Mouse (Mus musculus) intestine, embryonic 16.5 days (tissue): Measurements from ENCODE around the gene Gtf2ird2. TPM values are rescaled to one million over a fixed set of nuclear protein-coding genes. Genes with fewer than 3 reads are reported as not detected.
A peak's percentile ranks its signal among the peaks of the same experiment; 100 is the strongest.

Experiments
- ATAC-seq: fragments of 200-750 bp; cut with Nextera tagmentation; 2 replicates; pipeline ENCODE4 v1.8.0; 2017; ENCODE audit warnings: moderate TSS enrichment, moderate library complexity
- H3K27ac ChIP-seq: fragments of 300-500 bp; sonication (generic); 2 replicates; pipeline ENCODE4 v1.5.1; 2014; ENCODE audit warnings: mild to moderate bottlenecking, low read length
- H3K27me3 ChIP-seq: fragments of 300-500 bp; sonication (generic); replicated peaks from 2 replicates; pipeline ENCODE4 v1.6.1; 2014; ENCODE audit warnings: low read length, control low read depth, mixed read lengths; ENCODE audit not compliant: control insufficient read depth, insufficient read depth
- H3K36me3 ChIP-seq: fragments of 300-500 bp; sonication (generic); 2 replicates; pipeline ENCODE4 v1.6.1; 2014; ENCODE audit warnings: low read length, control low read depth; ENCODE audit not compliant: control insufficient read depth, insufficient read depth
- H3K4me1 ChIP-seq: fragments of 300-500 bp; sonication (generic); 2 replicates; pipeline ENCODE4 v1.6.1; 2014; ENCODE audit warnings: low read length, control low read depth, mixed read lengths; ENCODE audit not compliant: control insufficient read depth, insufficient read depth
- H3K4me2 ChIP-seq: fragments of 300-500 bp; sonication (generic); 2 replicates; pipeline ENCODE4 v1.6.1; 2014; ENCODE audit warnings: low read depth, low read length, control low read depth
- H3K4me3 ChIP-seq: fragments of 300-500 bp; sonication (generic); 2 replicates; pipeline ENCODE4 v1.5.1; 2014; ENCODE audit warnings: mild to moderate bottlenecking, low read length
- H3K9ac ChIP-seq: fragments of 300-500 bp; sonication (generic); 2 replicates; pipeline ENCODE4 v1.6.1; 2014; ENCODE audit warnings: low read depth, low read length
- H3K9me3 ChIP-seq: fragments of 300-500 bp; sonication (generic); 2 replicates; pipeline ENCODE4 v1.6.1; 2016; ENCODE audit warnings: low read length, control low read depth; ENCODE audit not compliant: control insufficient read depth
- WGBS: fragments of 180-500 bp; shearing (Covaris S2); extraction: QIAGEN DNeasy Blood & Tissue Kit; methylation state at CpG from one replicate; pipeline ENCODE4 v1.1.7; 2014; 5-methylcytosine and 5-hydroxymethylcytosine counted together
- polyA plus RNA-seq: library from polyadenylated mRNA; unstranded; fragments of >200 nt; fragmentation: Nextera tagmentation; extraction: Ambion mirVana; gene quantifications from 2 replicates; pipeline ENCODE4 v1.2.1, GENCODE M21; 2015

The Gtf2ird2 gene
- polyA plus RNA-seq, 1 experiment from 2014 or later, result 7.0 TPM

DNA sequence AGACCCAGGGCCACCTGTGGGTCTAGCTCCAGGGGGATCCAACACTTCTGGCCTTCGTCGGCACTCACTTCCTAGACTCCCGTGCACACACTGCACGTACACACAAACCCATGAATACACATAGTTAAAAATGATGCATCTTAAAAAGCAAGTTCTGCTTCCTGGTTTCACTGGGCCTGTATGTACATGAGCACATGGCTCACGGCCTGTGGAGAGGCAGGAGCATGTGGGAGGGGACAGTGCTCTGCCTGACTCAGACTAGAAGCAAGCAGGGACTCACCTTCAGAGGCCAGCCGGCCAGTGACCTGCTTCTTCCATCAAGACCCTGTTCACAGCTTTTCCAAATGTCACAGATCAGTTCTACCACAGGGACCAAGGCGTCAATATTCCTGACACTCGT is 9.8 kb downstream of the Gtf2ird2 start:
- no peak overlapping the region for H3K9ac ChIP-seq
- no peaks in the 10 kb centered on the region for H3K36me3 ChIP-seq
- no peak overlapping the region for H3K4me3 ChIP-seq
- 84% methylated on average over 8 of the region's 8 CpGs for whole genome bisulfite sequencing
- ATAC-seq, result no peak
- H3K27ac ChIP-seq, result no peak overlapping the region
- no peaks in the 10 kb centered on the region for H3K27me3 ChIP-seq
- H3K4me1 ChIP-seq, result no peaks in the 10 kb centered on the region
- H3K9me3 ChIP-seq, result no peaks in the 10 kb centered on the region
- H3K4me2 ChIP-seq, result no peak overlapping the region

DNA sequence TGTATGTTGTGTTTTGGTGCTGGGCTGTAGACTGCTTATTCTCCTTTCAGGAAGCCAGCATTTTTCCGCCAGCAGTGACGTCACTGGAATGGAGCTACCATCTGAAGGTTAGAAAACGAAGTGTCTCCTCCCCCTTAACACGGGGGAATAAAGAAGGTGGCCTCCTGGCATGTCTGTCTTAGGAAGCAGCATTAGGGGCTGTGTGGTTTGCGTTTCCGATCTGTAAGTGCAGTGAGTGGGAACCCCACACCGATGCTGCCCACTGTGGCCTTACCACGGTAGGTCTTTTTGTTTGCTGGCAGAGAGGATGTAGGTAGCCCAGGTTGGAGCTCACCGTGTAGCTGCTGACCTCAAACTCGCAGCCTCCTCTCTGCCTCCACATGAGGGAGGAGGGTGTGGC is 22.9 kb downstream of the Gtf2ird2 start:
- H3K36me3 ChIP-seq, result 0 out of 2 replicates have a peak, but pooled peaks cover 6% of the 10 kb centered on the region
- WGBS, result 75% methylated on average over 10 of the region's 10 CpGs
- no peaks in the 10 kb centered on the region for H3K9me3 ChIP-seq
- H3K9ac ChIP-seq, result no peak overlapping the region
- H3K4me3 ChIP-seq, result no peak overlapping the region
- no peak overlapping the region for H3K27ac ChIP-seq
- no peaks in the 10 kb centered on the region for H3K27me3 ChIP-seq
- ATAC-seq, result no peak
- H3K4me1 ChIP-seq, result no peaks in the 10 kb centered on the region
- no peak overlapping the region for H3K4me2 ChIP-seq

DNA sequence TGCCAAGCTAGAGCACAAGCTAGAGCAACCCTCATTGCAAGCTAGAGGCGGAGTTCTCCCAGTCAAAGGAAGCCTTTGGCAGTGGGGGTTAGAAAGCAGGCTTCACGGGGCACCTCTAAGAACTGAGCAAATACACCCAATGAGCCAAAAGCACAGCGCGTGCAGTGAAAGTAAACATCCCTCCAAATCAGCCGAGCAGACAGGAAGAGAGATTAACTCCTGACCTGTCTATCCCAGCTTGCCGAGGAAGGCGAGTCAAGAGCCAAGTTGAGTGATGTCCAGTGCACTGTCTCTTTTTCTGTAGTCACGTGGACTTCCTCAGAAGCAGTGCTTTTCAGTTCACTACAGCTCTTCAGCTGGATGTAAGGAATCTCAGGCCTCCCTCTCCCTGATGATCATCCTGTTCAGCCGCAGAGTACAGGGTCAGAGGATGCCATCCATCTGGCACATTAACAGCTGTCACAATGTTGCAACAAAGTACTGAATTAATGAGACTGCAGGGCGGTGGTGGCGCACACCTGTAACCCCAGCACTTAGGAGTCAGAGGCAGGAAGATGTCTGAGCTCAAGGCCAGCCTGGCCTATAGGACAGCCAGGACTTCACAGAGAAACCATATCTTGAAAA is 26.2 kb downstream of the Gtf2ird2 start:
- no peaks in the 10 kb centered on the region for H3K9me3 ChIP-seq
- no peak overlapping the region for H3K4me2 ChIP-seq
- no peak overlapping the region for H3K9ac ChIP-seq
- H3K27ac ChIP-seq, result no peak overlapping the region
- 0 out of 2 replicates have a peak, but pooled peaks cover 2% of the 10 kb centered on the region for H3K36me3 ChIP-seq
- H3K27me3 ChIP-seq, result no peaks in the 10 kb centered on the region
- ATAC-seq, result peak; percentile 36; the same call in 1 of the 2 replicates
- no peak overlapping the region for H3K4me3 ChIP-seq
- WGBS, result 24% methylated on average over 11 of the region's 11 CpGs
- H3K4me1 ChIP-seq, result 0 out of 2 replicates have a peak, but pooled peaks cover 4% of the 10 kb centered on the region

DNA sequence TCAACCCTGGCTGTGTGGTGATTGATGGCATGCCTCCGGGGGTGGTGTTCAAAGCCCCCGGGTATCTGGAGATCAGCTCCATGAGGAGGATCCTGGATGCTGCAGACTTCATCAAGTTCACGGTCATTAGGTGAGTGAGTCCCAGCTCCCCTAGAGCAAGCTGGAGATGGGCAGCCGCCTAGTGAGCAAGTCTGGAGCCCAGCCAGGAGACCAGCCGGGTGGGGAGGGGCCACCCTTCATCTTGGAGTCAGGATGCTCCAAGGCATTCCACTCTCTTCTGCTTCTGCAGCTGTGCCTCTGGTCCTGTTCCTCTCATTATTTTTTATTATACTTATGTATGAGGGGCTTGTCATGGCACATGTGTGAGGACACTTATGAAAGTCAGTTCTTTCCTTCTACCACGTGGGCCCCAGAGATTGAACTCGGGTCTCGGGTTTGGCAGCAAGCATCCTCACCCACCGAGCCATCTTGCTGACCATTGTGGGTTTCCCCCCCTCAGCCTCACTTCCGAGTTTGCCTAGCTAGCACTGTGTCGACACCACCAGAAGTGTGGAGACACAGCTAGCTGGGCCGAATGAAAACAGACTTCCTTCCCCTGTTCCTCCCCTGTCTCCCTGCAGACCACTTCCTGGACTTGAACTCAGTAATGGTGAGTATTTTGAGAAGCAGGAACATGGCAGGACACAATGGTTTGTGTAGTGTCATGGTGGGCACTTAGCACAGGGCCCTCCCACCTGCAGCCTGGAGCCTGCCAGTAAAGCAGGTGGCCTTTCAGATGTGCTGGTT is 30.4 kb downstream of the Gtf2ird2 start:
- H3K4me2 ChIP-seq, result no peak overlapping the region
- H3K9me3 ChIP-seq, result no peaks in the 10 kb centered on the region
- no peak overlapping the region for H3K27ac ChIP-seq
- 61% methylated on average over 12 of the region's 12 CpGs for WGBS
- H3K4me1 ChIP-seq, result 0 out of 2 replicates have a peak, but pooled peaks cover 4% of the 10 kb centered on the region
- no peak overlapping the region for H3K9ac ChIP-seq
- ATAC-seq, result no peak
- no peaks in the 10 kb centered on the region for H3K36me3 ChIP-seq
- no peaks in the 10 kb centered on the region for H3K27me3 ChIP-seq
- H3K4me3 ChIP-seq, result no peak overlapping the region

DNA sequence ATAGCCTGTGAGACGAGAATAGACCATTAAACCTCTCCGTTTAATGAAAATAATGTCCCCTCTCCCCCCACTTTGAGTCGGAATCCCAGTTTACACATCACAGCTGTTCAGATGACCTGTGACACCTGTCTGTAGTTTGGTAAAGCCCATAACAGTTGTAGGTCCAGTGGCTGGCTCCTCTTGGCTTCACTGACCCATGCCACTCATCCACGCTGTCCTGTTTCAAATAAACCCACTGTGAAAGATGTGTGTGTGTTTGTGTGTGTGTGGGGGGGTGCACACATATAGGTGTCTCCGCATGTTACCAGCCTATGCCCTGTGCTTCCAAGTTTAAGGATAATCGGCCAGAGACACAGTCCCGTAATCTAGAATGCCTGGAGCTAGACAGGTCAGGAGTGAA is 34.1 kb downstream of the Gtf2ird2 start:
- 85% methylated on average over 7 of the region's 7 CpGs for WGBS
- H3K27me3 ChIP-seq, result no peaks in the 10 kb centered on the region
- no peak overlapping the region for H3K9ac ChIP-seq
- H3K9me3 ChIP-seq, result no peaks in the 10 kb centered on the region
- no peak overlapping the region for H3K4me2 ChIP-seq
- no peak overlapping the region for H3K27ac ChIP-seq
- peaks cover 13% of the 10 kb centered on the region for H3K4me1 ChIP-seq
- H3K36me3 ChIP-seq, result no peaks in the 10 kb centered on the region
- ATAC-seq, result no peak
- H3K4me3 ChIP-seq, result no peak overlapping the region

DNA sequence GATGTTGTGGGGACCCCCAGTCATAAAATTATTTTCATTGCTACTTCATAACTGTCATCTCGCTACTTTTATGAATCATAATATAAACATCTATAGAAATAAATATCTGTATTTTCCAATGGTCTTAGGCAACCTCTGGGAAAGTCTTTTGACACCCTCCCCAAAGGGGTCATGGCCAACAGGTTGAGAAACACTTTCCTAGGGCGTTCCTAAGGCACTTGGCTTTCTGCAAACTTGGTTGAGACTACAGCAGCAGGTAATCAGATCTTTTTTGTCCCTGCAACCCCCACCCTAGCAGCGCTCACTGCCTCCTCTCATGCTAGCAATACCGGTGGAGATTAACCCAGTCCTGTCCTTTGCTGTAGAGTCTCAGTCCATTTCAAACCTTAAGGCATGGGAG is 37.5 kb downstream of the Gtf2ird2 start:
- 44% methylated on average over 4 of the region's 4 CpGs for WGBS
- Histone ChIP-seq H3K4me2 (peak overlapping the region; percentile 73), H3K36me3 (no peaks in the 10 kb centered on the region), H3K27ac (no peak overlapping the region), H3K9me3 (no peaks in the 10 kb centered on the region), H3K4me3 (no peak overlapping the region), H3K4me1 (peaks cover 12% of the 10 kb centered on the region), H3K9ac (peak overlapping the region; percentile 56; the same call in 1 of the 2 replicates), H3K27me3 (no peaks in the 10 kb centered on the region)
- no peak for ATAC-seq

DNA sequence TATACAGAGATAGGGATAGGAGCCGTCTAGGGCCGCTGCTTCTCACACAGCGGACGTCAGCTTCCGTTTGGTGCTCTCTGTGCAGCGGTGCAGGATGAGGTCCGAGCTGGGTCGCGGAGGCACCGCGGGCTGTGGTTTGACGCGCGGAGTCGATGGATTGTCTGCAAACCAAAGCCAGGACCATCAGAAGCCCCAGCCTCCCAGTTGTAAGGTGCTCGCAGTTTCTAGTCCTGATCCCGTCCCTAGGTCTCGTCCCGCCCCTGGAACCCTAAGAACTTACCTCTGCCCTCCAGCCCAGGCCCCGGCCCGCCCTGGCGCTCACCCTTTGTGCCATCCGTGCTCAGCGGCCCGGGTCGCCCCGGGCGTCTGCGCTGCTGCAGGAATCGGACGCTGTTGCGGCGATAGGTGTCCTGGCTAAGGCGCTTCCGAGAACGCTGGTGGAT is 37.9 kb downstream of the Gtf2ird2 start:
- peak overlapping the region; percentile 37 for H3K4me3 ChIP-seq
- ATAC-seq, result peak; percentile 45; the same call in 1 of the 2 replicates
- WGBS, result 5% methylated on average over 36 of the region's 36 CpGs
- H3K4me1 ChIP-seq, result peaks cover 12% of the 10 kb centered on the region
- no peak overlapping the region for H3K27ac ChIP-seq
- H3K27me3 ChIP-seq, result no peaks in the 10 kb centered on the region
- no peaks in the 10 kb centered on the region for H3K36me3 ChIP-seq
- H3K4me2 ChIP-seq, result peak overlapping the region; percentile 73
- peak overlapping the region; percentile 56 for H3K9ac ChIP-seq
- H3K9me3 ChIP-seq, result no peaks in the 10 kb centered on the region

DNA sequence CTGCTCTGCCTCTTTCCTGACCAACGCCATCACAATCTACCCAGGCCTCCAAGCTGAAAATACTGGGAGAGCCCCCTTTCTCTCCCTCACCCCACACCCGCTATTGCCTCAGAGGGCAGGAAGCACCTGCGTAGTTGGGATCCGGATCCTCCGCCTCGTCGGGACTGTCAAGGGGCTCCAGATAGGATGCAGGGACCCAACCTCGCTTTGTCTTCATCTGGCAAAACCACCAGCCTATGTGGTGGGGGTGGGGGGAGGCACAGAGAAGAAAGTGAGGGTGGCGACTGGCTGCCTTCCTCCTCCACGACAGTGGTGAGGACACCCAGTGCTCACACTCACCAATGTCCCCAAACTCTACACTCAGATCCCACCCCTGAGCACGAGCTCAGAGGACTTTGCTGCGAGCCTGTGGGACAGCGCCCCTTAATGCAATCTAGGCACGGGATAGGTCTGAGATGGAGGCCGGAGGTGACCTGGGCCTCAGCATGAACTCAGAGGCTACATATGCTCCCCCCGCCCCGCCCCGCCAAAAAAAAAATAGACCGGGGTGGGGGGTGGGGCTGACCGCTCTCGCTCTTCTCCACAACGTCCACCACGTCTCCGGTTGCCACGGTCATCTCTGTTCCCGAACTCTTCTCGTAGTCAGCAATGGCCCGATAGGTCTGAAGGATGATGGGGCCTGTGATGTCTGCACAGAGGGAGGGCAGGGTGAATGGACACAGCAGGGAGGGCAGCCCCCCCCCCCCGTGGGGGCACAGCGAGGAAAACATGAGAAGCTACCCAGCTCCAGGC is 41.5 kb downstream of the Gtf2ird2 start:
- H3K9ac ChIP-seq, result no peak overlapping the region
- H3K4me3 ChIP-seq, result no peak overlapping the region
- no peaks in the 10 kb centered on the region for H3K9me3 ChIP-seq
- no peak for ATAC-seq
- WGBS, result 78% methylated on average over 30 of the region's 30 CpGs
- H3K27ac ChIP-seq, result no peak overlapping the region
- H3K36me3 ChIP-seq, result no peaks in the 10 kb centered on the region
- no peak overlapping the region for H3K4me2 ChIP-seq
- no peaks in the 10 kb centered on the region for H3K27me3 ChIP-seq
- peaks cover 12% of the 10 kb centered on the region for H3K4me1 ChIP-seq

DNA sequence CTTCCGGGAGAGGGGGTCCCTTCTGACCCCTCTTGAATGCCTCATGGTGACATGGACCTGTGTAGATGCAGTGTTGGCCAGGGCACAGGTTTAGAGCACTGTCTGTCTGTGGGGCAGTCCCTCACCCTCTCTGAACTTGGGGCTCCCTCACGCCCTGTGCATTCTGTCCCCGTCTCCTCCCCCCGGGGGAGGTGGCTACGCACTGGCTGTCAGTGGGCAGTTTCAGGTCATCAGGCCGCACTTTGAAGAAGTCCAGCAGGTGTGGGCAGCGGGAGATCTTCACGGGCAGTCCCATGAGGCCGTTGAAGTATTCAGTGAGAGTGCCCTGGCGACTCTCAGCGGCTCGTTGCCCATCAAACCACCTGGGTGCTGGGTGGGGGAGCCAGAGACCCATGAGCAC is 43.1 kb downstream of the Gtf2ird2 start:
- ATAC-seq, result no peak
- H3K27ac ChIP-seq, result no peak overlapping the region
- no peaks in the 10 kb centered on the region for H3K9me3 ChIP-seq
- no peak overlapping the region for H3K9ac ChIP-seq
- H3K36me3 ChIP-seq, result no peaks in the 10 kb centered on the region
- 64% methylated on average over 12 of the region's 12 CpGs for WGBS
- H3K4me3 ChIP-seq, result no peak overlapping the region
- H3K4me1 ChIP-seq, result peaks cover 6% of the 10 kb centered on the region
- H3K4me2 ChIP-seq, result no peak overlapping the region
- H3K27me3 ChIP-seq, result no peaks in the 10 kb centered on the region
